Mouse (Mus musculus) testis, postnatal 14 days (tissue): ENCODE results near the gene Acox2.

Experiments used
- DNase-seq: peaks from one replicate; pipeline ENCODE4 v3.0.0; 2021; ENCODE audit warnings: low spot score

The Acox2 gene

DNA sequence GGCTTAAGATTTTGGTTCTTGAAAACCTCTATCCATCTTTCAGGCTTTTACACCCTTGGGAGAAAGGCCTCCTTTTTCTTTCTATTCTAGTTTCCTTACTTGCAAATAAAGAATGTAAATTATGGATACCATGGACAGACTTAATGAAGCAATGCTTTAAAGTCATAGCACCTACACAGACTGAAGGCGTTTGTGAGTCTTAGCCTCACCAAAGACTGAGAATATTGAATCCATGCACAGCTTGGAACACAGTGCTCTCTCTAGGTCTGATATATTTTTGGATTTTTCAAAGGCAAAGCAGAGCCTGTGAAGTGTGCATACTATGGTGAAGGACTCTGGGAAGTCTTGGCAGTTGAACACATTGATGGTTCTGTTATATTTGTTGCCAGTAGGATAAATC lies 9.9 kb downstream of the Acox2 start:
- DNase-seq, result no peak

DNA sequence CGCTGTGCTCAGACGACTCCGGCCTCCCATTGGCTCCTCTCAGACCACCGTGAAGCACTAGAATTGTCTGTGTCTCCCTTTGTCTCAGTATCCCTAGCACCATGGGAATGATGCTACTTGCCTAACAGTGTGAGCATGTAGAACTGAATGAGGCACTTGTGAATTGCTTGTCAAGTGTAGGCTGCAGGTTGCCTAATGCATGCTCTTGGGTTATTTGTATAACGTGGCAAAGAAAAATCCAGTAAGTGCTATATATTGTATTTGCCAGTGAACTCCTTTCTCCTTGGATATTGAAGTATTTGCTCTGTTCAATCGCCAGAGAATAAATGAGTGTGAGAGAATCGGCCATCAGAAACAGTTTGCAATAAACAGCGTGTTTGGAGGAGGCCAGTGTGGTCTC lies 12.3 kb downstream of the Acox2 start:
- no peak for DNase-seq

DNA sequence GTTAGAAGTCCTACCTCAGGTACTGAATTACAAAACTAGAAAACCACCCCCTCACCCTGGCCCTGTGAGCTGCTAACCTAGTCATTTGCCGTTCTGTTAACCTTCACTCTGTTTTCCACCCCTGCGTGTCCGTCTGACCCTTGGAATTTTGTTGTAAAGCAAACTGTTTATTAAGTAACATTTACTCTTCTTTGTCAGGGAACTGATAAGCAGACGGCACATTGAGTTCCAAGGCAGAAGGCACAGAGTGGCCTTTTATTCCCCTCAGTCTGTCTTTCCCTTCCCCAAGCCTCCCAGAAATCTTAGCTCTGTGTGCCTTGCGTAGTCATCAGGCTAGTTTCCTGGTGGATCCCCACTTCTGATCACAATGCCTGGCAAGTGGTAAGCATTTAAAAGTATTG lies 14.9 kb downstream of the Acox2 start:
- peak; percentile 72 for DNase-seq

DNA sequence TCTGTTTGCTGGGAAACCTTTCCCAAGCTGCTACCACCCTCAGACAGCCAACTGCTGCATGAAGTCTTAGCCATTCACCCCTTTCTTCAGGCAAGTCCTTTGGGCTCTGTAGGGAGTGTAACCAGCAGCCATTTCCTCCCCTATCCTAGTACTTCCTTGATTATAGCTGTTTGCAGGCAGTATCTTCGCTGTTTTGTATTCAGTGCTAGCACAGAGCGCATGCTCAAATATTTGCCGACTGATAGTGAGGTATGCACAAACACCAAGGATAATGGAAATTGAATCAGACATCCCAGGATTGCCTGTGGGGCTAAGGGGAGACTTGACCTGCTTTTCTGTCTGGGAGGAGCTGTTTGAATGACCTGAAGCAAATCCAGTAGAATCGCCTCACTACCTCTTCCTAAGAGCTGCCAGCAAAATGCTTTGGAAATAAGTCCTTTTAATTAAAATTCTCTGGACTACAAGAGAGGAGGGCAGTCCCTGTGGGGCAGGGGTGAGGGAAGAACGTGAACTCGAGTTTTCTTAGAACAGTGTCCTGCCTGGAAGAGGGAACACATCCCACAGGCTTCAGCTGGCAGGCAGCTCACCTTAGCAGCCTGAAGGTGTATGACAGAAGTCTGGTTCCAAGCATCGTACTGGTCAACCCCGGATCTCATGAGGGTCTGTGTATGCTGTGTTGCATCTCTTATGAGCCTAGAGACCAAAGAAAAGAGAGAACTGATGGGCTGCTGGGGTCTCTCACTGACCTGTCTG lies 15.8 kb downstream of the Acox2 start:
- no peak for DNase-seq

DNA sequence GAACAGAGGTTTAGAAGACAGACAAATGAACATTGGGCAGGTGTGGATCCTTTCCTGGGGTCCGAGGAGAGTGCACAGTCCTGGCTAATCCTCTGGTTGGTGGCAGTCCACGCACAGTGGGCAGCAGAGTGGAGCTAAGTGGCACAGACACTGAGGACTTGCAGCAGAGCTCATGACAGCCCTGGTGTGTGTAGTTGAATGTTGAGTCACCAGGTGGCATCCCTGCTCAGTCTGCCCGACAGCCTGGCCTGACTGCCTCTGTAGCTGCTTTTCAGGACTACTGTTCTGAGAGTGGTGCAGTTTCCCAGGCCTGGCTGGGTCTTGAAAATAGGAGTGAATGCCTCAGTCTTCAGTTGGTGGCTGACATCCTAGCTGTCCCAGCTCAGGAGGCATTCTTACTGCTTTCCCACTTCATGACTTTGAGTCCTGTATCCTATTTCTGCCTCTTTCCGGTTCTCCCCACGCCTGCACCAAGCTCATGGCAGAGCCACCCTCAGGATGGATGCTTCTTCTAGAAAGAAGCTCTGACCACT lies 16.7 kb downstream of the Acox2 start:
- DNase-seq, result peak; percentile 27

DNA sequence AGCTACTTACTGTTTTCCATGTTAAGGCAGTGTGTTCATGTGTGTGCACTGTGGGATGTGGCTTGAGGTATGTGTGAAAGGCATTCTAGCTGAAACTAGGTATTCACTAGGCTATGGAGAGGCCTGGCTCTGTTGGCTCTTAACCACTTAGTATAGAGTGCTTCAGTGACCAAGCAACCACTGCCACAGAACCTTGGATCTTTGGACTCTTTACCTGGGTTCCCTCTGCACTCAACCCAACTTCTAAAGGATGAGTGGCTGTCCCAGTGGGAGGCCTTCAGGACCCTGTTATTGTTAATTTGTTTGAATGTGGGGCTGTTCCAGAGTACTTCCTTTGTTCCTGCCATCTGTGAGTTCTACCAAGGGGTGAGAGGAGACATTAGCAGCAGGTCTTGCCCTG lies 17.3 kb downstream of the Acox2 start:
- DNase-seq, result no peak

DNA sequence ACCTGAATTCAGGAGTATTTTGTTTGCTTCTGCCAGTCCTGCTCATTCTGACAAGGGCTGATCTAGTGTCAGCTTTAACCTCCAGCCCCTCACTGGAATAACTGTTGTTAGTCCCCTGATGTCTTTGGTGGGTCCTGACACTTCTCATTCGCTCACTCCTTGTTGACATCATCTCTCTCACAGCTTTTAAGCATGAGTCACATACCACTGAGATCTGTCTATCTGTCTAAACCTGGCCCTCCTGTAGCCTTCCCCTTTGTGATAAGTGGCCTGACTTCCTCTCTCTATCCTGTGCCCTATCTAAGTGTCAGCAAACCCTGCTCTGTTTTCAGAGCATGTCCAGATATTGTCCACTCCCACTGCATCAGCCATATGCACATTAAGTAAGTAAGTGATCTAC lies 25.9 kb downstream of the Acox2 start:
- DNase-seq, result no peak

DNA sequence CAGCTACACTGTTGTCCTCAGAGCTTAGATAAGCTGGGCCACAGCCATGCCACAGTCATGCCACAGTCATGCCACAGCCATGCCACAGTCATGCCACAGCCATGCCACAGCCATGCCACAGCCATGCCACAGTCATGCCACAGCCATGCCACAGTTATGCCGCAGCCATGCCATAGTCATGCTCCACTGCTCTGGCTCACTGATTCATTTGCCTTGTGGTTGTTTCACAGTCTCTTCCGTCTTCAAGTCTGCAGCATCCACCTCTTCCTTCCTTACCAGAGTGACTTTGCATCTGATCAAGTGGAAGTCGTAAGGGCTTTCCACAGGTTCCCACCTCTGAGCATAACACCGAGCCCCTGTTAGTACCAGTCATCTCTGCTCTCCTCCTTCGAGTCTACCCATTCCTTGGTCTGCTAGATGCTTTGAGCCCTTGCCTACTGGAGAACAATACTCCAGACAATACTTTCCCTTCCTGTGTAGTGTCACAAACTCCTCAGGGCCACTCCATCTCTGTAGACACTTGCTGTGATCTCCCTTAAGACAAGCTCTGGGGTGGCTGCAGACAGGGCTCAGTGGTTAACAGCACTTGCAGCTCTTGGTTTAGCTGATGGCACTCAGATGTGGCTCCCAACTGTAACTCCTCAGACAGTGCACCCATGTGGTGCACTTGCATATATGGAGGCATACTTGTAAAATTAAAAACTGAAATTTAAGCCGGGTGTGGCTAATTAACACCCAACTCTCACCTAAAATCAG lies 26.8 kb downstream of the Acox2 start:
- no peak for DNase-seq

DNA sequence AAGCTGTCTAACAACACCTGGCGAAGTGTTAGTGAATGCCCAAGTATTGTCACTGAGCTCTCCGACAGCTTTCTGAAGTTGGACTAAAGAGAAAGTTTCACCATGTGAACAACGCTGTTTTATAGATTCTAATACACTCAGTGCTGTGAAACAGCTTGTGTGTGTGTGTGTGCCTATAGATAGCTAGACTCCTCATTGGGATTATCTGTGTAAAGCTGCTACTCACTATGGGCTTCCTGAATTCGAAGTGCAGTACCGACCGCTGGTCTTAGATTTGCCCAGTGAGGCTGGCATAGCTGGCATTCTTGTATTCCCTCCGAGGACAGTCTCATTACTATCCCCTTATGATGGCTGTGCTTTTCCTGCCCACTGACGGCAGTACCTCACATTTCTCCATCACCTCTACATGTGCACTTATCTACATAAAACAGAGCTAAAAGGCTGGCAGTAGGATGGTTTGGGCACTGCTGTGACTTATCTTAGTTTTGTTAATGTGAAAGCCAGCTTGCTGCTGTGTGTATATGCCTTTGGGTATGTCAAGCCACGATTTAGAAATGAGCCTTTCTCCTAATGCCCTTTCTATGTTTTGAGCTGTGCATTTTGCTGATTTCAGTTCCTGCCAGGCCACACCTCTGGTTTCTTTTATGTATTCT lies 29.7 kb downstream of the Acox2 start:
- DNase-seq, result no peak

DNA sequence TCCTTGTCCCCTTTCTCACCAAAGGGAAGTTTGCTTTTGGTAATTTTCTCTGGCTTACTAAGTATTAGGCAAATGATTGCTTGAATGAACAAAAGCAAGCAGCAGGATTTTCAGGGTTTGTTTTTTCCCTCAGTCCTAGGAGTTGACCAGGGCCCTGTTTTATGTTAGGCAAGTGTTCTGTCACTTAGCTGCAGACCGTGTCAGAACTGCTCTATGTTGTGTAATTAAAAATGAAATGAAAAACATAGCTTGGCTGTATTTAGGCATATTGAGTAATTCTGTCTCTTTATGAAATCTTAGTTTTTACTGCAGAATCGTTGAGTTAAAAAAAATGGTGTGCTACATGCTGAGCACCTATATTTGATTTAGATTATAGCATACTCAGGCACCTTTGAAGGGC lies 34.3 kb downstream of the Acox2 start:
- DNase-seq, result no peak

DNA sequence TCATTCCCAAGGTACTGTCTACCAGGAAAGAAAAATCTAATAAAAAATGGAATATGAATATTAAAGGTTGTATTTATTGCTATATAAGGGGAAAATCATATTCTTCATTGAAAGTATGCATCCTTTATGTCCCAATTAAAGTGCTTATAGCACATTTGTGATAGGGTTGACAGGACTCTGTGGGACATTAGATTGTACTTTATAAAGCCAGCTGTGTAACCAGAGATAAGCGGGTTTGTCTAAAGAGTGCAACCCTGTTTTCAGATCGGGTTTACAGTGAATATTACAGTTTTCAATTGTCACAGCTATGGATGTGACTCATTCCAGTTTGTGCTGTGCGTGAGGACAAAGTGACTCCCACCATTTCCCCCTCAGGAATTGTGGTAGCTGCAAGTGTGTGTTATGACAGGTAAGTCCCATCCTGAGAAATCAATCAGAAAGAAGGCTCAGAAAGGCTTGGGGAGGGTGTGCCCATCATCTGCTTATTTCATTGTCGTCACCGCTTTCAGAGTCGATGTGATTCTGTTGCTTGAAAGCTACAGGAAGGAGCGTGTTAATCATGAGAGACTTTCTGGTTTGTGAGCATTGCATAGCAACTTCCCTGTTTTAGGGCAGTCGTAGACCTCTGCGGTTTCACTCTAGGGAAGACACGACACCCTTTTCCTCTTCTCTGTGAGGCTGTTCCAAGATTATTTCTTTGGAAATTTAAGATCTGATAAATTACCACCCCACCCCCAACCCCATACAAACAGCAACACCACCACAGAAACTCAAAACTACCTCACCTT lies 35.5 kb downstream of the Acox2 start:
- DNase-seq, result no peak

DNA sequence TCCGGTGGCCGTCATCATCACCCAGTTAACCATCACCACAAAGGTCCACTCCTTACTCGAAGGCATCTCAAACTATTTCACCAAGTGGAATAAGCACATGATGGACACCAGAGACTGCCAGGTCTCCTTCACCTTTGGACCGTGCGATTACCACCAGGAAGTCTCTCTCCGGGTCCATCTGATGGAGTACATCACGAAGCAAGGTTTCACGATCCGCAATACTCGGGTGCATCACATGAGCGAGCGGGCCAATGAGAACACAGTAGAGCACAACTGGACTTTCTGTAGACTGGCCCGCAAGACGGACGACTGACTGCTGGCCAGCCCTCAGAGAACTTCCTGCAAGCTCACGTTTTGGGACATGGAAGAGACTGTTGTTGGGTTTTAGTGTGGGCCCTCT lies 36.6 kb downstream of the Acox2 start:
- no peak for DNase-seq

DNA sequence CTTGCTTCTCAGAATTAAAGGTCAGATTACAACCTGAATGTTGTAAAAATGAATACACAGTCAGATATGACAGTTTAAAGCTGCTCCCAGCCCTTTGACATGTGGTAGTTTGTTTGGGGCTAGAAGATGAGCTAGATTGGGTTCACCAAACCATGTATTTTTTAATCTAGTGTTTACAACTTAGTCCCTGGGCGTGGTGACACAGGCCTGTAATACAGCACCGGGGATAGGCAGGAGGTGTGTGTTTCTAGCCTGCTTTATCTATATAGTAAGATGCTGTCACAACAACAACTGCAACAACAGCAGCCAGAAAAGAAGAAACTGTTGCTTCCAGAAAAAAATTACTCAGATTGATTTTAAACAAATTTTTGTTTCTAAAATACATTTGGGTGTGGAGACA lies 38.2 kb downstream of the Acox2 start:
- DNase-seq, result no peak

DNA sequence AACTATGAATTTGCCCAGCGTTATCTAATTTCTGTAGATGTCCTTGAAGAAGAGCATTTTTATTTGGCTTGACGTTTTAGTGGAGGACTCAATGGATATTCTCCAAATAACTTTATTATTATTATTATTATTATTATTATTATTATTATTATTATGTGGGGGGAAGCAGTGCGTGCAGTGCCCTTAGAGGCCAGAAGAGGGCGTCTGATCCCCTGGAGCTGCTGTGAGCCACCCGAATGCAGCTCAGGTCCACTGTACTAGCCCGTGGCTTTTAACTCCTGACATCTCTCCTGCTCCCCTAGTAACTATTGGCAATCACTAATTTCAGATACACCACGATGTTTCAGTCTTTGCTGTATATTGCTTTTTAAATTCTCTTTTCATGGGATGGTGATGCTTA lies 38.8 kb downstream of the Acox2 start:
- no peak for DNase-seq

DNA sequence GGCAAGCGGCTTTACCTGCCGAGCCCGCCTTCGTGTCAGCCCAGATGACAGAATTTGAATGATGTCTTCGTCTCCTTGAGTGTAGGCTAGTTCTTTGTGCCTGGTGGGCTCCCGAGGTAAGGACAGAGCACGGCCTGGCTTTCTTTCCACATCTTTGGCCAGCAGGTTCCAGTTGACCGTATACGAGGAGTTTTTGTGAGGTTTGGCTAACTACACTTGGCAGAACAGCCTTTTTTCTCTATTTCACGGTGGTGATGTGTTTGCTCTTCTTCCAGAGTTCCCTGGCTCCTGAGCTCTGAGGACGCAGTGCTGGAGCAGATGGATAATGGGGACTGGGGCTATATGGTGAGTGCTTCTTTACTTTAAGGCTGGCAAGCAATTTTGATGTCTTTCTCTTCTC lies 39.3 kb downstream of the Acox2 start:
- DNase-seq, result no peak

DNA sequence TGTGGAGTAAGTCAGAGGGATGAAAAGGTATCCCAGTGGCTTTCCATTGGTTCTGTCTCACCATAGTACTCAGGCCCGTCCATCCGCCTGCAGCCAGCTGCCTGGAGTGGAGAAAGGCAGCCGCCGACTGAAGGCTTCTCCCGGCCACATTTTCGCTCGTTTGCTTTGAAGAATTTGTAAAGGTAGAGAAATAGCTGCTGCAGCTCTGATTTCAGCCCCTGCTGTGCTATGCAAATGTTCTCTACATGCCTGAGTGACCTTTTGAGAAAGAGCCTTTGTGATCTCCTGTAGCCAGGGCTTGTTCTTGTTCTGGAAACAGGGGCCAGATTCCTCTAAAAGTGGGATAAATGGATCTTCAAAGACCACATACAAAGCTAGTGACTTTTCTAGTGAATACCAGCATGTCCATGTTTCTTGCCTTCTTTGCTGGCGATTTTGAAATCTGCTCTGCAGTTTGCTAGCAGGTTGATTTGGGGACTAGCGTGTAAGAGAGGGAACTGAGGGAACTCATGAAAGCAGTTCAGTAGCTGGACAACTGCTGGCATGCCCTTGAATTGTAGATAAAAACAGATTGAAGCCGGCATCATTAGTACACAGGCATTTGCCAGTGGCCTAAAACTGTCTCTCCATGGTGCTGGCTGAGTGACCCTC lies 40.3 kb downstream of the Acox2 start:
- no peak for DNase-seq

DNA sequence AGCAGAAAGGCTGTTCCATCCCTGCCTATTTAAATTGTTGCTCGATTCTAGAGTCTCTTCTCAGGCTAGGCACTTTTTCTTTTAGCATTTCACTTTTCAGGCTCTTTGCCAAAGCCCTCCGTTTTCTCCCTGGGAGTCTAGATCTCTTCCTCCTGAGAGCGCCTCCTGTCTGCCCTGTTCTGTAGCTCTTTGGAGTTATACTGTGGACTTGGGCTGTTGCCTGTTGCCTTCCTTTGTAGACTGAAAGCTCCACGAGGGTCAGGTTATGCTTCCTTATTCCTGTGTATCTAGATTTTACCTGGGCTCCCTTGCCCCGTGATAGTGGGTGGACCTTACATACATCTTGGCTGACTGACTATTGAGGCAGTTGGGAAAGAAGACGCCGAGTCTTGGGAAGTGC lies 40.9 kb downstream of the Acox2 start:
- no peak for DNase-seq

DNA sequence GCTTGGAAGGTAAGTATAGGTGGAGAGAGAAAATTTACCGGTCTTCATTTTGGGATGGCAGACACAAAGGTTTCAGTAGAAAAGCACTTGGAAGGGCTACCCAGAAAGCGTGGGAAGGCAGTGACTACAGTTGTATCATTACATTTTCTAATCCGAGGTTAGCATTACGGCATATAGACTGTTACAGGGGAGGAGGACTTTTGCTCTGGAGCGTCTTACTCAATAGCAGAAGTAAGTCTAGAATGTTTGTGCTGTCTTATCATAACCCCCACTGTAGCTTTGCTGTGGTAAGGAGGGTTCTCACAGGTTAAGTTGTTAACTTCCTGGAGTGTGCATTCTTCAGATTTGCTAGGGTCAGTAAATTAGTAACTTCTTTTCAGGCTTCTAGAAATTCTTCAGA lies 43.1 kb downstream of the Acox2 start:
- no peak for DNase-seq

DNA sequence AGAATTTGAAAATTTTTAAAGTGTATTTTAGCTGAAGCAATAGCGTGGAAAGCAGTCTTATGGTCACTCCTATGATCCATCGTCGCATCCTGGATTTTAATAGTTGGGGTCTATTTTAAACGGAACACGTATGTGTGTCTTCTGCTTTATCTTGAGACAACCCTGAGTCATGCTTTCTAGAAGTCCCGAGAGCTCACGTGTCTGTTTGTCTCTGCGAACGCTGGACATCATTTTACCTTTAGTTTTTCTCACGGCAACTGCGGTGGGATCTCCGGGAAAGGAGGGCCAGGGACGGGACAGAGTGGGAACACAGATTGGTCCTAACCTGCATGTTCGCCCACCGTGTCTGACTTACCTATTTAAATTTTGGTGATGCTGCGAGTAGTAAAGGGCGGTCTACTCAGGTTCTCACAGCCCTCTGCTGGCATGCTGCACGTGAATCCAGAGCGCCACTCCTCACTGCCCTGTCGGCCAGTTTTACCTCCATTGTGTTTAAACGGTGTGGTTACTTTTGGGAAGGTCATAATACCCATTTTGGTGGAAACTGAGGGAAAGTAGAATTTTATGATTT lies 43.9 kb downstream of the Acox2 start:
- no peak for DNase-seq

DNA sequence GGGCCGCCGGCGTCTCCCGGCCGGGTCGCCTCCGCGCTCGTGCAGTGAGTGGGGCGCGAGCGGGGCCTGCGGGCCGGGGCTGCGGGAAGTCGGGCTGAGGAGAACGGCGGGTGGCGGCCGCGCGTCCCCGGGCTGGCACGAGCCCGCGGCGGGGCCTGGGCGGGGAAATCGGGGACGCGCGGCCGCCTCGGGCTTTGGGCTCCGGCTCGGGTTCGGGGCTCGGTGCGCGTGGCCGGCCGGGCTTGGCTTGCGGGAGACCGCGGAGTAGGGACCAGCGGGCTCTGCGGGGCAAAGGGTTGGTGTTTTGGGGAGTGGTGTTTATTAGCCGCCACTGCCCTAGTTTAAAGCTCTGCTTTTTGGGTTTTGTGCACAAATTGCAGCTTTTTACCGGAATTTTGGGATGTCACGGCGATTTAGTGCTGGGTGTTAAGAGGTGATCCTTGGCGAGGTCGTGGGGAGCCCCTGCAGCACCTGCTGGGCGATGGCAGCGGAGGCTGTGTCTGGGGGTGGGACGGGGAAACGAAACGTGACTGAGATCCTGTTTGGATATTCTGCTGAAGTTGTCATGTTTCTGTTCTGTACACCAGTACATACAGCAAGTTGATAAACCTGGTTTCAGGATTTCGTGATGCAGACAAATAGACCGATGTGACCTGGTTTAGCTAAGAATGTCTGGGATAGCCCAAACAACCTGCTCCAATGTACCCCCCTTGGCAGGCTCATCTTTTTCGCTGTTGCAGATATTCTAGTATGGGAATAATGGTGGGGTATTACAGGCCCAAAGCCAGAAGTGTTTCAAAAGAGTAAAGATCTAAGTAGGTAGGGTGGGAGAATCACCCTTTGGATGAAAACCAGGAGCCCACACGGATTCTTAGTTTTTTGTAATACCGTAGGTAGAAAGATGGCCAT lies 44.6 kb downstream of the Acox2 start:
- DNase-seq, result peak; percentile 77
